Mouse (Mus musculus) kidney, adult 11 months (tissue): ENCODE data around the gene Olfr92.

Source experiments
- DNase-seq: peaks from one replicate; pipeline ENCODE4 v3.0.0; 2022

Olfr92 gene

GRCm38 (mm10) chr17:37062101-37062641, 57.7 kb downstream of the Olfr92 start:
- no peak for DNase-seq

GRCm38 (mm10) chr17:37061435-37061834, 58.5 kb downstream of the Olfr92 start:
- no peak for DNase-seq
